Mouse (Mus musculus) neural tube, embryonic 13.5 days (tissue): ENCODE results near the gene Nfkb2. TPM values are rescaled to one million over a fixed set of nuclear protein-coding genes. Genes with fewer than 3 reads are reported as not detected.

Experiments used
- ATAC-seq: fragments of 200-750 bp; cut with Nextera tagmentation; 2 replicates; pipeline ENCODE4 v1.8.0; 2017; ENCODE audit warnings: low read depth, mild to moderate bottlenecking, moderate TSS enrichment, moderate library complexity
- H3K27ac ChIP-seq: fragments of 300-500 bp; sonication (generic); replicated peaks from 2 replicates; pipeline ENCODE4 v1.5.1; 2015; ENCODE audit warnings: moderate library complexity, mild to moderate bottlenecking, inconsistent platforms
- H3K27me3 ChIP-seq: fragments of 300-500 bp; sonication (generic); 2 replicates; pipeline ENCODE4 v1.6.1; 2015; ENCODE audit warnings: mild to moderate bottlenecking, inconsistent platforms
- H3K36me3 ChIP-seq: fragments of 300-500 bp; sonication (generic); 2 replicates; pipeline ENCODE4 v1.6.1; 2015; ENCODE audit warnings: mild to moderate bottlenecking, inconsistent platforms
- H3K4me1 ChIP-seq: fragments of 300-500 bp; sonication (generic); replicated peaks from 2 replicates; pipeline ENCODE4 v1.6.1; 2015; ENCODE audit warnings: inconsistent platforms
- H3K4me2 ChIP-seq: fragments of 300-500 bp; sonication (generic); 2 replicates; pipeline ENCODE4 v1.6.1; 2015; ENCODE audit warnings: inconsistent platforms, mild to moderate bottlenecking, moderate library complexity
- H3K4me3 ChIP-seq: fragments of 300-500 bp; sonication (generic); 2 replicates; pipeline ENCODE4 v1.5.1; 2015; ENCODE audit warnings: mild to moderate bottlenecking, inconsistent platforms
- H3K9ac ChIP-seq: fragments of 300-500 bp; sonication (generic); 2 replicates; pipeline ENCODE4 v1.6.1; 2015; ENCODE audit warnings: moderate library complexity, mild to moderate bottlenecking, inconsistent platforms
- H3K9me3 ChIP-seq: fragments of 300-500 bp; sonication (generic); 2 replicates; pipeline ENCODE4 v1.6.1; 2016; ENCODE audit warnings: inconsistent platforms
- WGBS: fragments of 180-500 bp; shearing (Covaris S2); methylation state at CpG from one replicate; pipeline ENCODE4 v1.1.7; 2015; 5-methylcytosine and 5-hydroxymethylcytosine counted together
- polyA plus RNA-seq: library from polyadenylated mRNA; unstranded; fragments of >200 nt; fragmentation: Nextera tagmentation; extraction: Ambion mirVana; gene quantifications from 2 replicates; pipeline ENCODE4 v1.2.1, GENCODE M21; 2015

Nfkb2 gene
- polyA plus RNA-seq, 1 experiment from 2014 or later, result 2.6 TPM

GRCm38 (mm10) chr19:46320076-46320785, 16.1 kb downstream of the Nfkb2 start:
- Histone ChIP-seq H3K27me3 (peaks cover 82% of the 10 kb centered on the region), H3K4me1 (peaks cover 87% of the 10 kb centered on the region), H3K9ac (no peak overlapping the region), H3K4me2 (no peak overlapping the region), H3K36me3 (no peaks in the 10 kb centered on the region), H3K27ac (0 out of 2 replicates have a peak overlapping the region, but pooled peaks have one; percentile 33), H3K9me3 (no peaks in the 10 kb centered on the region), H3K4me3 (no peak overlapping the region)
- WGBS, result 80% methylated on average over 8 of the region's 8 CpGs
- no peak for ATAC-seq

GRCm38 (mm10) chr19:46321101-46321943, 17.2 kb downstream of the Nfkb2 start:
- peak overlapping the region; percentile 41 for H3K9ac ChIP-seq
- H3K27me3 ChIP-seq, result peaks cover 79% of the 10 kb centered on the region
- 18% methylated on average over 6 of the region's 6 CpGs for WGBS
- peak overlapping the region; percentile 43 for H3K4me2 ChIP-seq
- H3K36me3 ChIP-seq, result no peaks in the 10 kb centered on the region
- H3K4me1 ChIP-seq, result peaks cover 87% of the 10 kb centered on the region
- no peaks in the 10 kb centered on the region for H3K9me3 ChIP-seq
- H3K27ac ChIP-seq, result peak overlapping the region; percentile 75
- peak; percentile 59 for ATAC-seq
- no peak overlapping the region for H3K4me3 ChIP-seq

GRCm38 (mm10) chr19:46322144-46322995, 18.2 kb downstream of the Nfkb2 start:
- Histone ChIP-seq H3K4me2 (peak overlapping the region; percentile 43), H3K27ac (peak overlapping the region; percentile 75), H3K27me3 (peaks cover 69% of the 10 kb centered on the region), H3K4me3 (no peak overlapping the region), H3K36me3 (no peaks in the 10 kb centered on the region), H3K9ac (peak overlapping the region; percentile 41), H3K9me3 (no peaks in the 10 kb centered on the region), H3K4me1 (peaks cover 87% of the 10 kb centered on the region)
- ATAC-seq, result no peak
- 65% methylated on average over 11 of the region's 11 CpGs for WGBS

- peaks cover 62% of the 10 kb centered on the region for H3K27me3 ChIP-seq
- no peak overlapping the region for H3K27ac ChIP-seq
- peaks cover 85% of the 10 kb centered on the region for H3K4me1 ChIP-seq
- 83% methylated on average over 13 of the region's 13 CpGs for WGBS
- no peak overlapping the region for H3K4me3 ChIP-seq
- no peak for ATAC-seq
- no peaks in the 10 kb centered on the region for H3K36me3 ChIP-seq
- H3K4me2 ChIP-seq, result no peak overlapping the region
- H3K9ac ChIP-seq, result peak overlapping the region; percentile 41
- H3K9me3 ChIP-seq, result no peaks in the 10 kb centered on the region
Measured at GRCm38 (mm10) chr19:46322996-46323572, 19.0 kb downstream of the Nfkb2 start.

GRCm38 (mm10) chr19:46323716-46324115, 19.6 kb downstream of the Nfkb2 start:
- Histone ChIP-seq H3K9ac (peak overlapping the region; percentile 43; the same call in 1 of the 2 replicates), H3K4me2 (no peak overlapping the region)

GRCm38 (mm10) chr19:46324366-46324765, 20.2 kb downstream of the Nfkb2 start:
- H3K36me3 ChIP-seq, result no peaks in the 10 kb centered on the region
- WGBS, result 74% methylated on average over 11 of the region's 11 CpGs
- no peak for ATAC-seq
- H3K9ac ChIP-seq, result peak overlapping the region; percentile 80; the same call in 1 of the 2 replicates
- H3K4me3 ChIP-seq, result no peak overlapping the region
- H3K4me2 ChIP-seq, result 0 out of 2 replicates have a peak overlapping the region, but pooled peaks have one; percentile 16
- peaks cover 79% of the 10 kb centered on the region for H3K4me1 ChIP-seq
- no peak overlapping the region for H3K27ac ChIP-seq
- H3K9me3 ChIP-seq, result no peaks in the 10 kb centered on the region
- peaks cover 49% of the 10 kb centered on the region for H3K27me3 ChIP-seq

More at GRCm38 (mm10) chr19:46323716-46324115, 19.6 kb downstream of the Nfkb2 start:
- peaks cover 79% of the 10 kb centered on the region for H3K4me1 ChIP-seq
- no peak for ATAC-seq
- H3K9me3 ChIP-seq, result no peaks in the 10 kb centered on the region
- H3K27ac ChIP-seq, result no peak overlapping the region
- whole genome bisulfite sequencing, result 61% methylated on average over 5 of the region's 5 CpGs
- no peak overlapping the region for H3K4me3 ChIP-seq
- H3K27me3 ChIP-seq, result peaks cover 55% of the 10 kb centered on the region
- no peaks in the 10 kb centered on the region for H3K36me3 ChIP-seq

- H3K4me3 ChIP-seq, result peak overlapping the region; percentile 65
Measured at GRCm38 (mm10) chr19:46324918-46325317, 20.8 kb downstream of the Nfkb2 start.

GRCm38 (mm10) chr19:46326019-46326755, 22.1 kb downstream of the Nfkb2 start:
- H3K4me3 ChIP-seq, result peak overlapping the region; percentile 65
- peak overlapping the region; percentile 80 for H3K9ac ChIP-seq
- H3K27ac ChIP-seq, result peak overlapping the region; percentile 97
- H3K9me3 ChIP-seq, result no peaks in the 10 kb centered on the region
- H3K4me2 ChIP-seq, result peak overlapping the region; percentile 99
- WGBS, result 4% methylated on average over 28 of the region's 29 CpGs
- H3K36me3 ChIP-seq, result peaks cover 12% of the 10 kb centered on the region
- no peak for ATAC-seq
- H3K4me1 ChIP-seq, result peaks cover 78% of the 10 kb centered on the region
- peaks cover 35% of the 10 kb centered on the region for H3K27me3 ChIP-seq

More at GRCm38 (mm10) chr19:46324918-46325317, 20.8 kb downstream of the Nfkb2 start:
- 0 out of 2 replicates have a peak overlapping the region, but pooled peaks have one; percentile 80 for H3K9ac ChIP-seq
- no peak for ATAC-seq
- H3K4me2 ChIP-seq, result peak overlapping the region; percentile 99
- 83% methylated on average over 5 of the region's 5 CpGs for WGBS
- H3K36me3 ChIP-seq, result no peaks in the 10 kb centered on the region
- no peak overlapping the region for H3K27ac ChIP-seq
- no peaks in the 10 kb centered on the region for H3K9me3 ChIP-seq
- peaks cover 43% of the 10 kb centered on the region for H3K27me3 ChIP-seq
- H3K4me1 ChIP-seq, result peaks cover 80% of the 10 kb centered on the region

- Histone ChIP-seq H3K9me3 (no peaks in the 10 kb centered on the region), H3K9ac (peak within 1 kb of the TSS; percentile 80), H3K36me3 (peaks cover 18% of the 10 kb centered on the region), H3K4me3 (peak within 1 kb of the TSS; percentile 65), H3K4me2 (peak within 1 kb of the TSS; percentile 99), H3K4me1 (peaks cover 71% of the 10 kb centered on the region), H3K27ac (peak within 1 kb of the TSS; percentile 97), H3K27me3 (peaks cover 35% of the 10 kb centered on the region)
- ATAC-seq, result no peak
- WGBS, result 1% methylated on average over 34 of the region's 35 CpGs
Measured at GRCm38 (mm10) chr19:46326756-46327305, 22.7 kb downstream of the Nfkb2 start, which contains the start of gene Psd. Gene Psd (minus strand): TSS chr19:46327156.

GRCm38 (mm10) chr19:46327531-46328064, 23.5 kb downstream of the Nfkb2 start:
- peaks cover 64% of the 10 kb centered on the region for H3K4me1 ChIP-seq
- 29% methylated on average over 14 of the region's 14 CpGs for WGBS
- ATAC-seq, result peak; percentile 2; the same call in 1 of the 2 replicates

More at GRCm38 (mm10) chr19:46327531-46328064, 23.5 kb downstream of the Nfkb2 start:
- Histone ChIP-seq H3K27ac (peak overlapping the region; percentile 97), H3K36me3 (peaks cover 24% of the 10 kb centered on the region), H3K27me3 (peaks cover 35% of the 10 kb centered on the region), H3K4me2 (peak overlapping the region; percentile 99), H3K9me3 (no peaks in the 10 kb centered on the region), H3K9ac (peak overlapping the region; percentile 80), H3K4me3 (peak overlapping the region; percentile 65)
